Mouse (Mus musculus) embryo, embryonic 10 days (tissue): Measurements from ENCODE around the gene Rdx.

Experiments
- DNase-seq: peaks from one replicate; pipeline ENCODE4 v3.0.0-alpha.2; 2015; ENCODE audit warnings: low spot score

Rdx gene

GRCm38 (mm10) chr9:52047129-52047820 lies at the start of gene Rdx:
TSS of gene Rdx (plus strand) at chr9:52047173.
- peak; percentile 40 for DNase-seq

GRCm38 (mm10) chr9:52003501-52003900 lies 43.5 kb upstream of the Rdx start:
- no peak for DNase-seq

- no peak for DNase-seq
These were observed 39.6 kb upstream of the Rdx start for GRCm38 (mm10) chr9:52007341-52007740.

GRCm38 (mm10) chr9:52008511-52008910 lies 38.5 kb upstream of the Rdx start:
- DNase-seq = no peak

- no peak for DNase-seq
These were observed 34.7 kb upstream of the Rdx start for GRCm38 (mm10) chr9:52012311-52012710.

- DNase-seq = no peak
These were observed 34.1 kb upstream of the Rdx start for GRCm38 (mm10) chr9:52012781-52013436.

GRCm38 (mm10) chr9:52013900-52014455 lies 33.0 kb upstream of the Rdx start:
- no peak for DNase-seq

- no peak for DNase-seq
These were observed 29.9 kb upstream of the Rdx start for GRCm38 (mm10) chr9:52017091-52017490.

- no peak for DNase-seq
These were observed 29.1 kb upstream of the Rdx start for GRCm38 (mm10) chr9:52017824-52018223.

- DNase-seq = no peak
These were observed 28.5 kb upstream of the Rdx start for GRCm38 (mm10) chr9:52018505-52018904.

- DNase-seq = peak; percentile 54
These were observed 19.5 kb upstream of the Rdx start for GRCm38 (mm10) chr9:52027257-52028020.

GRCm38 (mm10) chr9:52028521-52029405 lies 18.2 kb upstream of the Rdx start:
- peak; percentile 52 for DNase-seq

- peak; percentile 16 for DNase-seq
These were observed 15.5 kb upstream of the Rdx start for GRCm38 (mm10) chr9:52031501-52031900.

GRCm38 (mm10) chr9:52037493-52037892 lies 9.5 kb upstream of the Rdx start:
- no peak for DNase-seq

- no peak for DNase-seq
These were observed 5.3 kb upstream of the Rdx start for GRCm38 (mm10) chr9:52041657-52042056.

GRCm38 (mm10) chr9:52046686-52047085 lies 287 bp upstream of the Rdx start:
- DNase-seq = no peak

GRCm38 (mm10) chr9:52047821-52048649 lies 1.1 kb downstream of the Rdx start:
- peak; percentile 79 for DNase-seq

GRCm38 (mm10) chr9:52048650-52049081 lies 1.7 kb downstream of the Rdx start:
- DNase-seq = peak; percentile 35

- peak; percentile 33 for DNase-seq
These were observed 2.6 kb downstream of the Rdx start for GRCm38 (mm10) chr9:52049605-52050004.

GRCm38 (mm10) chr9:52050361-52050760 lies 3.4 kb downstream of the Rdx start:
- no peak for DNase-seq

- DNase-seq = no peak
These were observed 5.2 kb downstream of the Rdx start for GRCm38 (mm10) chr9:52052221-52052620.
